Mouse (Mus musculus): ENCODE measurements around the gene Prkn.

Gene Prkn

DNA sequence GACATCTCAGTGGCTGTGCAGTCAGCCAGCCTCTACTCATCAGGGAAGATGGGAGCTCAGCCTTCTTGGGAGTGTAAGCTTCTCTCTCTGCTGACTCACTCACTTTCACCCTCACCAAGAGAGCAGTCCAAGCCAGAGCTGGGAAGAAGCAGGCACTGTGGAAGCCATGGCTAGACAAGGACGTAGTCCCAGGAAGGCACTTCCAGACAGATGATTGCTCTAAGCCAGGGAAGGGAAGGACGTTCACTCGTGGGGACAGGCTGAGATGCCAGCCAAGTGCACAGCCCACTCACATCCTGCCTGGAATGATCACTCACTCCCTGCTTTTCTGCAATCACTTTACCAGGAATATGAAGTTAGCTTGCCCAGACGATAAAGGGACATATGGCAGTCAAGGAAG is 430.0 kb downstream of the Prkn start:
- peak in 1 of 2 experiments; percentile 12 for DNase-seq (ENCODE audit: low spot score in 2 of 2)

DNA sequence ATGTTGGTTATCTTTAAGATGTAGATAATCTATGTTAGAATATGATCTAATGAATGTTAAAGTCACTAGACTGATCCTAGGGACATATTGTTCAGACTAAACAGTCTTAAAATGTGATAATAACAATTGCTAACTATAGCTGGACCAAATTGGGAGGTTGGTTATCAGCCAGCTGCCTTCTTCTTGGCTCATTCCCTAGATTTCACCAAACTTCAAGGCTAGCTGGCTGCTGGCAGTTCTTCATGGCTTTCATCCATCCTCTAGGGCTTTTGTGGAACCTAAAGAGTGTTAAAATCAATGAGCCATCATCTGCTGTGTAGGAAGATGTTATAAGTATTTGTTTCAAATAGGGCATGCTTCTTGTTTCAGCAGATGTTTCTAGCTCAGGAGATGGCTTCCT is 431.7 kb downstream of the Prkn start:
- no peak for DNase-seq (ENCODE audit: low spot score in 2 of 2)

- DNase-seq (ENCODE audit: low spot score in 2 of 2) = no peak
Observed at GRCm38 (mm10) chr17:11284246-11284645, 444.1 kb downstream of the Prkn start.

- no peak for DNase-seq (ENCODE audit: low spot score in 2 of 2)
Observed at GRCm38 (mm10) chr17:11290183-11290582, 450.0 kb downstream of the Prkn start.

GRCm38 (mm10) chr17:11303116-11303515 is 462.9 kb downstream of the Prkn start:
- peak; percentile 20 for DNase-seq (ENCODE audit: low spot score in 2 of 2)

DNA sequence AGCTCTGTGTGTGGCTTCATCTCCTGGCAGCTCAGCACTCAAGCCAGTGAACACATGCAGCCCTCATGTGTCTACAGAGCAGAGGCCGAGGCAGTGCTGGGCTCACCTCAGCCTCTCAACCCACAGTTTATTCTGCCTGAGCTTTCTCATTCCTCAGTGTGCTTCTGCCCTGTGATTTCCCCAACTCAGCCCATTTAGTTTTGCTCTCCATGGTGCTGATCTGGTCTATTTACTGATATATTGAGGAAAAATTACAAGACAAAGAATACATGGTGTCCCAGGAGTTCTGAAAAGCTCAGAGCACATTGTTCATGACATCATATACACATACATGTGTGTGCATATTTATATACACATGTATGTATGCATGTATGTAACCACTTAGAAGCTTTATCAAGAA is 469.7 kb downstream of the Prkn start:
- no peak for DNase-seq (ENCODE audit: low spot score in 2 of 2)

DNA sequence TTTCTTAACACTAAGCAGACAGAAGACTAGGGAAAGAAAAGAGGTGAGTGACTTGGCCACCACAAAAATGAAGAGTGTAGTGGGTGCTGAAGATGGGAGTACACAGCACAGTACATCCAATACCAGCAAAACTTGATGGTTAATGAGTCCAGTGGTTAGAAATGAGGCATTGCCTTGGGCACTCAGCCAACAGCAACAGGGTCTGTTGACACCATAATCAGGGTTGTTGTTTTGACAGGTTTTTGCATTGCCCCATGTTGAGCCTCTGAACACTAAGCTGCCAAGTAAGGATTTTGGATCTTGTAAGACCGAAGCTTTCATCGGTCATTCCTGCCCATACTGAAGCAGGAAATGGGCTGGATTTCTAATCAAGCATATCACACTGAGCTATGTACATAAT is 474.0 kb downstream of the Prkn start:
- DNase-seq (ENCODE audit: low spot score in 2 of 2) = no peak

DNA sequence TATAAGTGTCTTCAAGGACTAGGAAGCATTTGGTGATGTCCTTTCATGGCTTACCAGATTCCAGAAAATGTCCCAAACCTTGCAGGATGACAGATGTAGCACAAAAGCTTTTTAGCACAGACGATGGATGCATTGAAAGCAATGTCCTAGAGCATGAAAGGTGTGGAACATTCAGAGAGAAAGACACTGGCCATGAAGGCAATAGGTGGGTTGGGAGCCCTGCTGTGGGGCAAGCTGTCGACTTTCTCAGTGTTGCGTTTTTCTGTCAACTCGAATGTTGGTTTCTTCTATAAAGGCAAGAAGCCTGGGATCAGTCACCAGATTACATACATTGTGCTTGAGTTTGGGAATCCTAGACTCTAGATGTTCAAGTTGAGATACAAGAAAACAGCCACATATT is 475.5 kb downstream of the Prkn start:
- DNase-seq (ENCODE audit: low spot score in 2 of 2) = no peak

- DNase-seq (ENCODE audit: low spot score in 2 of 2) = no peak
Observed at GRCm38 (mm10) chr17:11318946-11319345, 478.8 kb downstream of the Prkn start.

DNA sequence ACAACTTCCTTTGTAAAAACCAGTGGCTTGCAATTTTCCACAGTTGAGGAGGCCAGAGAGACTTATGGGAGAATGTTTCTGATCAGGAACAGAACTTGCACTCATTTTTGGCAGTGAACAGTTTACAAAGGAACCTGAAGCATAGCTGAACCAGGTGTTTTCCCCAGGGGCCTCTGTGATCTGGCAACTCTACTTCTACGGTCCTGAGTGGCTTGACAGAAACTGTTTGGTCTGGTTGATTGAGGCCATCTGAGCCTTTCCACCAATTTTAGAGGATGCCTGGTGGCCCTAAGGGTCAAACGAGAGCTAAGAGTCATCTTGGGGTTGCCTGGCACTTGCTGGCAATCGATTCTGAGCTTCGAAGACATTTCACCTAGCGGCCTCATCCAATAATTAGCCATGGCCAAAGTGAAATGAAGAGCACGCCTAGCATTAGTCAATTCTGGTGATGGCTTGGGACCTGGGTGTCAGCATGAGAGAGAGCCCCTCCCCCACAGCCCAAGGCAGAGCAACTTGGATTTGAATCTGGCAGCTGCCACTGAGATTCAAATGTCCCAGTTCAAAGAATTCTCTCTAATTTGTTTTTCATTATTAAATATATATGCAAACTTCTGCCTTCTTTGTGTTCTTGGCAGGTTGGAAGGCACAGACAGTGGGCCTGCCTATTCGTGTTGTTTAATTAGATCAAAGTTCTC is 479.6 kb downstream of the Prkn start:
- DNase-seq (ENCODE audit: low spot score in 2 of 2) = no peak

- DNase-seq (ENCODE audit: low spot score in 2 of 2) = no peak
Observed at GRCm38 (mm10) chr17:11332081-11332480, 491.9 kb downstream of the Prkn start.

DNA sequence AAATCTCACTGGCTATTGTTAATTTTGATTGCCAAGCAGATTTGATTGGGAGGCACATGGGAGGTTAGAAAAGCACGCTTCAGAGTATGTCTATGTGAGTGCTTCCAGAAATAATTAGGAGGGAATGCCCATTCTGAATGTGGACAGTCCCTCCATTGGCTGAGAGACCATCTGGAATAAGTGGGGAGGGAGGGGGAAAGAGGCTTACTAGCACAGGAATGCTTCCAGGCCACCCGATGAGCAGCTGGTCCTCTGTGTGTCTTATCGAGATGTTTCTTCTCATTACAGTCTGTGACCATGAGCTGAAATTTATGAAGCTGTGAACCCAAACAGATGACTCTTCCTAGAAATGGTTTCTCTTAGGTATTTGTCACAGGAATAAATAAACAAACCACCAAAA is 493.6 kb downstream of the Prkn start:
- no peak for DNase-seq (ENCODE audit: low spot score in 2 of 2)

DNA sequence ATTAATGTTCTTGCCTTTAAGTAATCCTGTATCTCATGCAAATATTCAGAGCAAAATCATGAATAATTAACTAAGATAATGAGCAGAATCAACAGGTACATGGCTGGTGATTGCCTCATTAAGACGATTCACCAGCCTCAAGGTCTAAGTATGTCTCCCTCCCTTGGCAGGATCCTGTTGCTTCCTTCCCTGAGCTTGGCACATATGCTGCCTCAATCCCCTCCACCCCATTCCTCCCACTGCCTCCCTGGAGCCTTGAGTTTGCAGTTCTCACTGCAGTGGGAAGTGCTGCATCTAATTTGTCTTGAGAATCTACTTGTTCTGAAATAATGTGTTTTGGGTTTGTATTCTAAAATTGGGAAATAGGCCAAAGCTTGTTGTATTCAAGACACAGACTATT is 496.0 kb downstream of the Prkn start:
- DNase-seq (ENCODE audit: low spot score in 2 of 2) = peak in 1 of 2 experiments; percentile 24

DNA sequence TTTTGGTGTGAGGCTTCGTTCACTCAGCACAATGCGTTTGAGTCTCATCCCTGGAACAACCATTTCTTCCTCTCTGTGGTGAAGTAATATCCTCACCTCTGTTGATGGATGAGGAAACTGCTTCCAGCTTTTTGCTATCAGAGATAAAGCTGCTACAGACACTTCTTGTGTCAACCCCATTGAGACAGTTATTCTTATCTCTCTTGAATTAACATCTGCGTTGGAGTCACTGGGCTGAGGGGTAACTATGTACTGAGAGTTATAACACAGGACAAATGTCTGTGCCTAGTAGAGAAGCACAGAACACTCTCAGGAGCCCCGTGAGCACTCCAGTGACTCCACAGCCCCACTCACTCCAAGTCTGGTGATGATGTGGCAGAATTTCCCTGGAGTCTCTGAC is 500.2 kb downstream of the Prkn start:
- DNase-seq (ENCODE audit: low spot score in 2 of 2) = no peak

- no peak for DNase-seq (ENCODE audit: low spot score in 2 of 2)
Observed at GRCm38 (mm10) chr17:11346310-11346709, 506.1 kb downstream of the Prkn start.

GRCm38 (mm10) chr17:11352778-11353552 is 512.8 kb downstream of the Prkn start:
- no peak for DNase-seq (ENCODE audit: low spot score in 2 of 2)

GRCm38 (mm10) chr17:11353553-11353945 is 513.4 kb downstream of the Prkn start:
- DNase-seq (ENCODE audit: low spot score in 2 of 2) = no peak

- DNase-seq (ENCODE audit: low spot score in 2 of 2) = no peak
Observed at GRCm38 (mm10) chr17:11354348-11354747, 514.2 kb downstream of the Prkn start.

GRCm38 (mm10) chr17:11375461-11375860 is 535.3 kb downstream of the Prkn start:
- DNase-seq (ENCODE audit: low spot score in 2 of 2) = no peak

DNA sequence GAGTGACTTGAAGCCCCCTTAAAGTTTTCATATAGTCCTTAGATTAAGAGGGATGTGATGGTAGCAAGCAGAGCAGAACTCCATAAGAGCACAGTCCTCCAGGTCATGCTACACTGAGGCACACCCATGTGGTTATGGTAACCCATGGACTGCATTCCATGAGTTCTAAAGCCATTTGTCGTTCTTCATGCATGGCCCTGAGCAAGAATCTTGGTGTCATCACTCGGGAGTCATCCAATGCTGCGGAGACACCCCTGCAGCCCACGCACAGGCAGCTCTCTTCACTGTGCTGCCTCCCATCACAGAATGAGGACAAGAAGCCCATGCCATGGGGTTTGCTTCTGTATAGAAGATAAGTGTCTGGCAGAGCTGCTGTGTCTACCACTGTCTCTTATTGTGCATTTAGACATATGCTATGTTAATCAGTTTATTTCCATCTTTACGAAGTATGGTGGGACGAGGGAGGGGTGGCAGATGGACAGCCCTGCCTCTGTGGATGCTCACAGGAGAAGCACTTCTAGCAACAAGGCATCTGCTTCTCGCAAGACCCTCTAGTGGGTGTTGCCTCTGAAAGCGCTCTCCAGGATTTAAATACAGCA is 543.3 kb downstream of the Prkn start:
- peak in 1 of 2 experiments; percentile 7 for DNase-seq (ENCODE audit: low spot score in 2 of 2)

DNA sequence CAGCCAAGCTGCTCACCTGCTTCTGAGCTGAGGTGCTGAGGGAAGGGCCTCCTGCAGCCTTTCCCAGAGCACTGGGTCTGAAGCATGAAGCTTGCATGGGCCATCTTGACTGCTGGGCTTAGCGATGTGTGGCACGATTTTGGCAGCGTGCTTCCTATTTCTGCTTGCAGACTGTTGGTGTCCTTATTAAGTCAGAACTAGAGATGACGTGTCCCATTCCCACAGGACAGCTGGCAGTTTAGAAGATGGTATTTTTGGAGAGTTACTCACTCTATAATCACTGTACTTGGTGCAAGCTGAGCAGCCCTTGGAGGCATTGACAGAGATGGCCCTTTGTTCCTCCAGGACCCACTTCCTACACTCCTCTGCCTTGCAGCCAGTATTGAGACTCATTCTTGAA is 545.1 kb downstream of the Prkn start:
- peak; percentile 28 to 41 for DNase-seq (ENCODE audit: low spot score in 2 of 2)

- no peak for DNase-seq (ENCODE audit: low spot score in 2 of 2)
Observed at GRCm38 (mm10) chr17:11392622-11393294, 552.6 kb downstream of the Prkn start.

Data from frontal cortex, postnatal 25 days (tissue).